Mouse (Mus musculus) adrenal gland, adult 18-20 months (tissue): ENCODE results near the gene Il24. TPM values are rescaled to one million over a fixed set of nuclear protein-coding genes. Genes with fewer than 3 reads are reported as not detected.

Experiments used
- DNase-seq, 2 experiments: peaks; one replicate each; pipeline ENCODE4 v3.0.0; 2021 to 2022; ENCODE audit warnings: low spot score in 2 of 2
- total RNA-seq, 2 experiments: library from RNA; stranded (reverse); gene quantifications; 1 replicate in 1 of 2; 2 replicates in 1 of 2; pipeline ENCODE4 v1.2.3; 2021

The Il24 gene
- total RNA-seq, 2 experiments from 2014 or later: not detected

DNA sequence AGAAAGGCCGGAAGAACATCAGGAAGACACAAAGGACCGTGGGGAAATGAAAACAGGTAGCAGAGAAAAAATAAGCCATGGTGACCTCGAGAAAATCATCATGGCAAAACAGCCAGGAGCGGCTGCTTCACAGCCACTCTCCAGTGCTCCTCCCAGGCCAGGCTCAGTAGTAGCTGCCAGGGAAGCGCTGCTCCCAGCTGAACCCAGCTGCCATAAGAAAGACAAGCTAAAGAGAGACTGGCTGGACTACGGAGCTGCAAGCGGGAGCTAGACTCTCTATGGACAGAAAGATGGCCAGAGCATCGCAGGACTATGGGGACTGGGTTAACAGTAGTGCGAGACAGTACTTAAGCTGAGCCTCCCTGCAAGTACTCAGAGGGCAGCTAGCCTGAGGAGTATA is 32.4 kb downstream of the Il24 start:
- no peak for DNase-seq

DNA sequence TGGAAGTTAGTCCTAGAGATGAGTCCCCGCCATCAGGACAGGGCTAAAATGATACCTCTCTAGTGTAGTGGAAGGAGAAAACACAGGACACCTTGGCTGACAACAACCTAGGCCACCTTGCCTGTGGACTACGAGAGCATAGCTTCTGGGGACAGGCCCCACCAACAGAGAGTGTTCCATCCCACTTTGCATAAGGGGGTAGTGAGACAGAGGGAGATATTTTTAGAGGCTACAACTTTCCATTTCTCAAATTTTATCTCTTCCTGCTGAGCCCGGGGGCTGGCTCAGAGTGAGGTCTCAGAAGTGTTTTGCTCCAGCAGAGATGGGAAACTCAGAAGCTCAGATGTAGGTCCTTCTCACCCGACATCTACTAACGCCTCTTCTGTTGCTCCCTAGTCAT is 36.8 kb downstream of the Il24 start:
- DNase-seq: no peak

DNA sequence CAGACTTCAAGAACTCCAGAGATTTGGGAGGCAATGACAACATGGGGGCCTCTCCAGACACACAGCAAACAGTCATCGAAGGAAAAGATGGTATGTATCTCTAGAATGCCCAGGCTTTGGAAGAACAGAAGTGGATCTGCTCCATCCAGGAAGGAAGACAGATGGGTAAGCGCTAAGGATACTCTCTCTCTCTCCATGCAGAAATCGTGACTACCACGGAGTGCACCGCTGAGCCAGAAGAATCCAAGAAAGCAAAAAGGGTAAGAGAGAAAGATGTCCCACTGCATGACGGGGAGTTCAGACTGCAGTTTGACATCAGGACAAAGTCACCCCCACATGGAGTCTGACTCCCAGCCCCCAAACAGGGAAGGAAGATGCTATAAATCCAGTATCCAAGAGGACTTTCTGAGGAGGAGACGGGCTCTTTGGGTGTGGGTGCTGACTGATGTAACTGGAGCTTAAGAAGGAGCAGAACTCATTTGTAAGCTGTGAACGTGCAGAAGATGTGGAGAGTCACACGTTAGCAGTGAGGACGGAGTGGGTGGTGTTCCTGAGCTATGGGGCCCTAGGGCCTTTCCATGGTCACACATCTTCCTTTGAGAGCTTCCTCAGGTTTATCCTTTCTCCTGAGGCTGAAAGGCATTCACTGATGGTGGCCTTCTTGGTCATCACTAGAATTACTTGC is 37.6 kb downstream of the Il24 start:
- no peak for DNase-seq

DNA sequence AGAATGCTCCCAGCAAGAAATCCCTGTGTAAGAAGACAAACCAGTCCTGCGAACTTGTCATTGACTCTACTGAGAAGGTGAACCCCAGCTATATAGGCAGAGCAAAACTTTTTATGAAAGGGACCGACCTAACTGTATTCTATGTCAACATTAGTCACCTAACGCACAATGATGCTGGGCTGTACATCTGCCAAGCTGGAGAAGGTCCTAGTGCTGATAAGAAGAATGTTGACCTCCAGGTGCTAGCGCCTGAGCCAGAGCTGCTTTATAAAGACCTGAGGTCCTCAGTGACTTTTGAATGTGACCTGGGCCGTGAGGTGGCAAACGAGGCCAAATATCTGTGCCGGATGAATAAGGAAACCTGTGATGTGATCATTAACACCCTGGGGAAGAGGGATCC is 42.7 kb downstream of the Il24 start:
- no peak for DNase-seq

DNA sequence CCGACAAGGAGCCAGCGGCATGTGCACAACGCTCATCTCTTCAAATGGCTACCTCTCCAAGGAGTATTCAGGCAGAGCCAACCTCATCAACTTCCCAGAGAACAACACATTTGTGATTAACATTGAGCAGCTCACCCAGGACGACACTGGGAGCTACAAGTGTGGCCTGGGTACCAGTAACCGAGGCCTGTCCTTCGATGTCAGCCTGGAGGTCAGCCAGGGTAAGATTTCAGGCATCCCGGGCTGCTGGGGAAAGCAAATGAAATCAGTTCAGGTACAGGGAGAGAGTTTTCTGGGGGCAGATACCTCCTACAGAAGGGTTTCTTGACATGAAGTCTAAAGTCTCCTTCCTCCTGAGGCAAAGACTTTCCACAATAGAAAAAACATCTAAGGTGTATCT is 45.6 kb downstream of the Il24 start:
- DNase-seq: no peak

DNA sequence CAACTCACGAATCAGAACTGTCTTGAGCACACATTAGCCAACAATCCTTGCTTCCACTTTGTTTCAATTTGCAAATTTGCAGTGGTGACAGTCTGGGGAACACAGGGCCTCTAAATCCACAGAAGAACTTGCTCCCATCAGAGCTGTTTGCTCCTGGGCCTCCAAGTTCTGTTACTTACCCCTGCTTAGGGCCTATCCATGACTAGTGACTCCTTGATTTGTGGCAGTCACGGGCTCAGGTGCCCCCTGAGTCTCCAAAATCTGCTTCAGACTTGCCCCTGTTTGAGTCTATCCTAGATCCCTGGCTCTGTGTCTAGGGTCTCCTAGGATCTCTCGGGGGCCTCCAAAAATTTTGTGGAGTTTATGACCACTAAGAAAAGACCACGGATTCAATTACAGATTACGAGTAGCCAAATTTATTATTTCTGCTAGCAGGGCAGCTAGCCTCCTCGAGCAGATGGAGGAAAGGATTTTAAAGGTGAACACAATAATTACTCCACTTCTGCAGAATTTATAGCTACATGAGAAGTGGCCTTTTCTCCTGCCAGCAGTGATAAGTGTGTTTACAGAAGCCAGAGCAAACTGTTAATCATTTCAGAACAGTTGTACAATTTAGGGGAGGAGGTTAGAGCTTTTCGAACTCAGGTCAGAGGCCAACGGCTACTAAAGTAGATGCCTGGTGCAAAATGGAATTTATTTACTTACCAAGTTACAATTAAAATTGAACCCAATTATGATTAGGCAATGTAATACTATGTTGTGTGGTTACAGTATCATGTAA is 46.5 kb downstream of the Il24 start:
- DNase-seq: no peak

DNA sequence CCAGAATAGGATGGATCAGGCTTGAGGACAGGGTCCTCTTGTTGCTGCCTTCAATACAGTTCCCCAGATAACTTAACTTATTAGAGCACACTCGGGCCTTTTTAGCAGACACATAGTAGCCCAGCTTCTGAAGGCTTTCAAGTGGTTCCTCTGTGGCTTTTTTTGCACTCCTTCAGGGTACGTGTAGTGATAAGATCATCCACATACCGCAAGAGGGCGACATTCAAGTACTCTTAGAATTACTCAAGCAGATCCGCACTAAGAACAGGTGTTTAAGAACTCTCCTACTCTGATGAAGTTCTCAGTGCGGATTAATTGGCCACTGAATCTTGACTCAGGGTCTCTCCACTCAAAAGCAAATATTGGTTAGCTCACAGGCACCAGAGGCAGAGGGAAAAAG is 49.0 kb downstream of the Il24 start:
- DNase-seq: no peak

DNA sequence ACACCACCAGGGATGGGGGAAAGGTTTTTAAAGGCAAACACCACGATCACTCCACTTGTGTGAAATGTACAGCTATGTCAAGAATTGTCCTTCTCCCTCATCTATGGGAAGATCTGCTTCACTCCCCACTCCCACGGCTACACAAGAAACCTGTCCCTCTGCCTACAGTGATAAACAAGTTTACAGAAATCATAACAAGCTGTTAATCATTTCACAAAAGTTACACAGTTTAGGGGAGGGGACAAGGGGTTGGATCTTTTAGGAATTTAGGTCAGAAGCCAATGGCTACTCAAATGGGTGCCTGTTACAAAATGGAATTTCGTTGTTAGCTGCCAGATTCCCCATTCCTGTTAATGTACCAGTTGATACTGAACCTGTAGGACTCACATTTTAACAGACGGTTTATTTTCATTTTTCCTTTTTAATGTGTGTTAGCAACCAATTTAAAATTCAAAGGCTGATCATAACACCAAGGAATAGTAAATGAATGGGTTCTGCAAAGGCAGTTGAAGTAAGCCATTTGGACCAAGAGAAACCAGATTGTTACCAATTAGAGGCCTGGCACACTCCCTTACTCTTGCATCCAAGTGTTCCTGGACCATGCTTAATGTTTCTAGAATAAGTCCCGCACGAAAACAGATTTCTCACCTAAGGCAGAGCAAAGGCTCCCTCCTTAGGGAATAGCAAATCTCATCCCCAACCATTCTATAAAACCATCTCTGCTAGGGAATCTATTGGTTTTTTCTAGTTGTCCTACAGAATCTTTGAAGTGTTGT is 51.9 kb downstream of the Il24 start:
- no peak for DNase-seq

DNA sequence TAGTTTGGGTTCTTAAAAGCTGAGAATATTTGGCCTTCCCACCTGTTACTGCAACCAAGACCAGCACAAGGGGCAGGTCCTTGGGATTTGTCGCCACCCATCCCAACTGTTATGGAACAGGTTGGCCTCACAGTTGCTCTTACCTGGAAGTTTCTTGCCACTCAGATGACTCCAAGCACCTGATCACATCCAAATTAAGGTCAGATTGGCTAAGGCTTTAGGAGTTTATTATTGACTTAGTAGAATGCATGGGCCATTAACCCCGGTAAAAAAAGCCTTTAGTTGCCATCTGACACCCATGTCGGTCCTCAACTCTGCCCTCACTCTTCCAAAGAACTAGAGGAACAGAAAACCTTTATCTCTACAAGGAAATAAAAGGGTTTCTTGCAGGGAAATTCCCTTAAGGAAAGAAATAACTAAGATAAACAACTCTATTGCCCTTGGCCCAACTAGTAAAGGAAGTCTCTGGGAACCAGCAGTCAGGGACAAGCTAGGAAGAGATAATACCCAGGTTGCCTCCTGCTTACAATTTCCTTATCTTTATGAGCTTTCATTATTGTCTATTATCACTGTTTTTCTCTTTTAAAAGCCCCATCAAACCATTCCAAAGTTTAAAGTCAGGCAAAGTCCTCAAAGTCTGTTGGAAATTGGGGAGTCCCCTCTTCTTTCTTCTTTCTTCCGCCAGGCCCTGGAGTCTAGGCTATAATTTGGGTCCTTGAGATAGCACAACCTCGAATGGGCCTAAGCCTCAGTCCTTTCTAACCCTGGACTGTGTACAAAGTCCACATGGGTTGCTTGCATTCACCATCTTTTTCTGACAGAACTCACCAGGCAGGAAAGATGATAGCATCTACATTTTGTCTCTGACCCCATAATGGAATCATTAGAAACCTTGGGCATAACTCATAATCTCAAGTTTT is 54.8 kb downstream of the Il24 start:
- DNase-seq: no peak

Other genes with a start within 250 kb of the Il24 start
- gene C4bp, start 225.8 kb downstream of the Il24 start, total RNA-seq: under 1 TPM in 1 of 2 experiments, not detected in 1; 0.23 TPM
- gene Gm29427, start 171.7 kb downstream of the Il24 start, total RNA-seq: under 1 TPM in 1 of 2 experiments, not detected in 1; 0.38 TPM
- 10 to 100 TPM in 1 of 2 experiments, 1 to 10 TPM in 1; 9.9 to 10.5 TPM for gene Yod1, start 170.1 kb downstream of the Il24 start, total RNA-seq
- gene Pfkfb2, start 158.2 kb downstream of the Il24 start, total RNA-seq: 10 to 100 TPM; 22.8 to 46.9 TPM
- gene AA986860, start 155.5 kb downstream of the Il24 start, total RNA-seq: 1 to 10 TPM; 2.4 to 7.7 TPM
- under 1 TPM in 1 of 2 experiments, not detected in 1; 0.16 TPM for gene Fcamr, start 86.6 kb downstream of the Il24 start, total RNA-seq
- under 1 TPM; 0.19 to 0.50 TPM for gene Pigr, start 60.8 kb downstream of the Il24 start, total RNA-seq
- under 1 TPM; 0.35 to 0.53 TPM for gene Fcmr, start 21.8 kb downstream of the Il24 start, total RNA-seq
- gene Il20, start 24.0 kb upstream of the Il24 start, total RNA-seq: not detected
- not detected for gene Il19, start 52.7 kb upstream of the Il24 start, total RNA-seq
- gene Il10, start 132.4 kb upstream of the Il24 start, total RNA-seq: not detected
- 100 to 1,000 TPM; 198 to 219 TPM for gene Mapkapk2, start 210.4 kb upstream of the Il24 start, total RNA-seq